Mouse (Mus musculus): Measurements from ENCODE around the gene Sncb.

The Sncb gene

GRCm38 (mm10) chr13:54783698-54784097, 17.3 kb upstream of the Sncb start, which contains the start of gene Eif4e1b:
Eif4e1b (plus strand) TSS chr13:54783998.
- no peak for DNase-seq (ENCODE audit: extremely low read depth, insufficient read length, low spot score)

GRCm38 (mm10) chr13:54783235-54783634, 16.8 kb upstream of the Sncb start:
- no peak for DNase-seq (ENCODE audit: extremely low read depth, insufficient read length, low spot score)

- no peak for DNase-seq (ENCODE audit: extremely low read depth, insufficient read length, low spot score)
Measured at GRCm38 (mm10) chr13:54781086-54781485, 14.7 kb upstream of the Sncb start.

- DNase-seq (ENCODE audit: extremely low read depth, insufficient read length, low spot score) = no peak
Measured at GRCm38 (mm10) chr13:54780592-54780991, 14.2 kb upstream of the Sncb start.

- no peak for DNase-seq (ENCODE audit: extremely low read depth, insufficient read length, low spot score)
Measured at GRCm38 (mm10) chr13:54767012-54767411, 617 bp upstream of the Sncb start.

GRCm38 (mm10) chr13:54765281-54766191, 859 bp downstream of the Sncb start:
- no peak for DNase-seq (ENCODE audit: extremely low read depth, insufficient read length, low spot score)

- no peak for DNase-seq (ENCODE audit: extremely low read depth, insufficient read length, low spot score)
Measured at GRCm38 (mm10) chr13:54760906-54761305, 5.5 kb downstream of the Sncb start.

GRCm38 (mm10) chr13:54760164-54760795, 6.1 kb downstream of the Sncb start:
- no peak for DNase-seq (ENCODE audit: extremely low read depth, insufficient read length, low spot score)

GRCm38 (mm10) chr13:54759496-54759895, 6.9 kb downstream of the Sncb start:
- DNase-seq (ENCODE audit: extremely low read depth, insufficient read length, low spot score) = no peak

GRCm38 (mm10) chr13:54758756-54759470, 7.5 kb downstream of the Sncb start:
- DNase-seq (ENCODE audit: extremely low read depth, insufficient read length, low spot score) = no peak

- peak; percentile 50 for DNase-seq (ENCODE audit: extremely low read depth, insufficient read length, low spot score)
Measured at GRCm38 (mm10) chr13:54758045-54758755, 8.2 kb downstream of the Sncb start.

GRCm38 (mm10) chr13:54757093-54757830, 9.1 kb downstream of the Sncb start:
- DNase-seq (ENCODE audit: extremely low read depth, insufficient read length, low spot score) = no peak

- DNase-seq (ENCODE audit: extremely low read depth, insufficient read length, low spot score) = no peak
Measured at GRCm38 (mm10) chr13:54756156-54756712, 10.2 kb downstream of the Sncb start.

GRCm38 (mm10) chr13:54755201-54755830, 11.1 kb downstream of the Sncb start:
- DNase-seq (ENCODE audit: extremely low read depth, insufficient read length, low spot score) = no peak

- DNase-seq (ENCODE audit: extremely low read depth, insufficient read length, low spot score) = peak; percentile 52
Measured at GRCm38 (mm10) chr13:54754169-54755080, 12.0 kb downstream of the Sncb start.

GRCm38 (mm10) chr13:54753733-54754132, 12.7 kb downstream of the Sncb start:
- DNase-seq (ENCODE audit: extremely low read depth, insufficient read length, low spot score) = no peak

- no peak for DNase-seq (ENCODE audit: extremely low read depth, insufficient read length, low spot score)
Measured at GRCm38 (mm10) chr13:54752656-54753055, 13.7 kb downstream of the Sncb start.

- no peak for DNase-seq (ENCODE audit: extremely low read depth, insufficient read length, low spot score)
Measured at GRCm38 (mm10) chr13:54750699-54751098, 15.7 kb downstream of the Sncb start.
